Mouse (Mus musculus) cortical plate, adult 2 months (tissue): ENCODE data around the gene Prdm9. TPM values are rescaled to one million over a fixed set of nuclear protein-coding genes. Genes with fewer than 3 reads are reported as not detected.

Experiments
- H3K27ac ChIP-seq: fragments of 200-500 bp; 2 replicates; pipeline ENCODE4 v1.5.1; 2012; ENCODE audit warnings: low read length, control low read depth, inconsistent platforms; ENCODE audit not compliant: insufficient read depth
- H3K4me1 ChIP-seq: fragments of 200-500 bp; 2 replicates; pipeline ENCODE4 v1.6.1; 2011; ENCODE audit warnings: low read length; ENCODE audit not compliant: control insufficient read depth, insufficient read depth
- H3K4me3 ChIP-seq: fragments of 200-500 bp; 2 replicates; pipeline ENCODE4 v1.5.1; 2011; ENCODE audit warnings: mild to moderate bottlenecking, low read length, control low read depth; ENCODE audit not compliant: insufficient read depth
- CTCF ChIP-seq: fragments of 200-500 bp; IDR thresholded peaks from 2 replicates; pipeline ENCODE4 v1.5.1; 2011; ENCODE audit warnings: mild to moderate bottlenecking, control low read depth, low read length; ENCODE audit not compliant: insufficient read depth; ENCODE audit errors: extremely low read depth
- POLR2A ChIP-seq: fragments of 200-500 bp; IDR thresholded peaks from 2 replicates; pipeline ENCODE4 v1.6.1; 2011; ENCODE audit warnings: mild to moderate bottlenecking, low read length, control low read depth; ENCODE audit not compliant: insufficient read depth; ENCODE audit errors: extremely low read depth
- polyA plus RNA-seq: library from polyadenylated mRNA; depleted of rRNA; stranded (reverse); fragments of >200 nt; gene quantifications from 2 replicates; pipeline ENCODE4 v1.2.3, GENCODE M21; 2012; rRNA removed

Prdm9 gene
- polyA plus RNA-seq, 1 experiment = 2.4 TPM

DNA sequence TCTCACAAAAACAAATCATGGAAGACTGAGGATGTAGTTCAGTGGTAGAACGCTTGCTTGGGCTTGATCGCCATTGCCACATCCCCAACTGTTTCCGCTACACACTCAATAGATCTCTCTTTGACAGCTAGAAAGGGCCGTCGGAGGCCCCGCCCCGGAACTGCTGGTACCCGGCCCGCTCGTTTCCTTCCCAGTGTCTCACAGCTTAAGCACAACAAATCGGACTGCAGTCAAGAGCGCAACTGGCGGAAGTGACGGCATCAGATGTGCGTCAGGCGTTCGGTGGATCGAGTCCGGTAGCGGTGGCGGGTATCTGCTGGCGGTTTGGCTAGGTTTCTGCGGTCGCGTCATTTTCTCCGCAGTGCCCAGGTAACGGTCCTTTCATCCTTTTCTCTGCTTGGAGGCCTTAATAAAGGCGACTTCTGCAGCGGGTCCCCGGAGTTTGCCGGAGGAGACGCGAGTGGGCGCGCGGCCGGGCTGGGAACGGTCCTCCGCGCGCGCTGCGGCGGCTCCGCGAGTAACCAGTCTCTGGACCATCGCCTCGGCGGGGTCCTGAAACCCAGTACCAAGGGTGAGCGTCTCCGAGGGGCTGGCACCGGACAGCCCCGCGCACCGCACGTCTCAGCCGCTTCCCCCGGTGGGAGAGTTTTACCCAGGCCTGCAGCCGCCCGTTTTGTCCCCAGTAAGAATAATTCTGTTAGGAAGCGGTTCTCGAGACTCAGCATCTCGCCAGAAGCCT, 64.3 kb downstream of the Prdm9 start, which contains the start of the genes Psmb1 and Tbp:
TSS of gene Psmb1 (minus strand) at position 96 of the 739 bp plus-strand sequence.
TSS of gene Tbp (plus strand) at position 233 of the 739 bp plus-strand sequence.
- Histone ChIP-seq H3K4me1 (peaks cover 2% of the 10 kb centered on the region), H3K27ac (peak within 1 kb of the TSS; percentile 71), H3K4me3 (peak within 1 kb of the TSS; percentile 94)
- no peak for TF ChIP-seq CTCF
- peak; percentile 77; the same call in 1 of the 2 replicates for TF ChIP-seq POLR2A

GRCm38 (mm10) chr17:15498753-15499113, 65.4 kb downstream of the Prdm9 start:
- peak overlapping the region; percentile 94 for H3K4me3 ChIP-seq
- H3K27ac ChIP-seq = no peak overlapping the region
- peaks cover 2% of the 10 kb centered on the region for H3K4me1 ChIP-seq
- TF ChIP-seq POLR2A (no peak), CTCF (no peak)

DNA sequence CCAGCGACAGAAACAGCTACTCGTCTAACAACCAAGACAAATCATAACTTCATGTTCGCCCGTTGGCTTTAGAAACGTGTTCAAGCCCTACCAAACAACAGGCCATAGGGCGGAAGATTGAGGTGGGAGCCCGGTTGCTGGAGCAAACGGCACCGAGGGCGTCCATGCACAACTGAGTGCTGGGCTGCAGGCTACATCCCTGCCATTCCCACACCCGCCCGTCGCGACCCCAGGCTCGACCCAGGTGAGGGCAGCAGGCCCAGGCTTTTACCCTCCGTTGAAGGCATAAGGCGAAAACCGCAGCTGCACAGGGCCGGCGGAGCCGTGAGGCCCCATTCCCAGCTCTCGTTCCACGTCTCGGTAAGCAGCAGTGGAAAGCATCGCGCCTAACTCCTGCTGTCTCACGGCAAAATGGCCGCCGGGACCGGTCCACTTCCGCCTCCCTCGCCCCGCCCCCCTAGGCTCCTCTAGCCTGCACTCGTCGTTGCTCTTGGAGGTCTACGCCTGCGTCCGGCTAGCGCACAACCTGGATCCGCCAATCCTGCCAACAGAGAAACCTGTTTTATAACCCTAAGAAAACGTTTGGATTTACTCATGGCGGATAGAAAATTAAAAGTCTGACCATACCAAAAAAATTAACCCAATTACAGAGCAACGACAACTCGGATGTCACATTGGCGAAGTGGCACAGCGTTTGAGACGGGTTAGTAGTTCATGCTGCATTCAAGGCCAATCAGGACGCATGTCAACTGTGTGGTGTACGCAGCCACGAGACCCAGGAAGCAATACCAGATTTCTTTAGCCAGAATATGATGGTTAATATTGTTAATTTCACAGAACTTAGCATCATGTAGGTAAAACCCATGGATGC, 66.0 kb downstream of the Prdm9 start:
- TF ChIP-seq POLR2A (peak; percentile 78), CTCF (no peak)
- peak overlapping the region; percentile 92 for H3K27ac ChIP-seq
- peak overlapping the region; percentile 94 for H3K4me3 ChIP-seq

More for the DNA sequence above, 66.0 kb downstream of the Prdm9 start:
- H3K4me1 ChIP-seq = peaks cover 2% of the 10 kb centered on the region

Other genes with a start within 250 kb of the Prdm9 start
- gene Dll1, start 187.5 kb downstream of the Prdm9 start, polyA plus RNA-seq = 4.7 and 5.5 TPM in 2 replicates
- 27.8 and 29.3 TPM in 2 replicates for gene Fam120b, start 168.2 kb downstream of the Prdm9 start, polyA plus RNA-seq
- 150 and 158 TPM in 2 replicates for gene Psmb1, start 64.6 kb downstream of the Prdm9 start, polyA plus RNA-seq
- gene Tbp, start 64.5 kb downstream of the Prdm9 start, polyA plus RNA-seq = 40.8 and 41.2 TPM in 2 replicates
- 14.1 and 15.6 TPM in 2 replicates for gene Pdcd2, start 37.1 kb downstream of the Prdm9 start, polyA plus RNA-seq
- 5.6 and 5.8 TPM in 2 replicates for gene Chd1, start 140.6 kb upstream of the Prdm9 start, polyA plus RNA-seq